Mouse (Mus musculus): ENCODE data around the gene Scrt2. TPM values are rescaled to one million over a fixed set of nuclear protein-coding genes. Genes with fewer than 3 reads are reported as not detected.

The Scrt2 gene
- polyA plus RNA-seq (2014; fragmentation: Nextera tagmentation; extraction: Ambion mirVana) = not detected in 2 replicates

DNA sequence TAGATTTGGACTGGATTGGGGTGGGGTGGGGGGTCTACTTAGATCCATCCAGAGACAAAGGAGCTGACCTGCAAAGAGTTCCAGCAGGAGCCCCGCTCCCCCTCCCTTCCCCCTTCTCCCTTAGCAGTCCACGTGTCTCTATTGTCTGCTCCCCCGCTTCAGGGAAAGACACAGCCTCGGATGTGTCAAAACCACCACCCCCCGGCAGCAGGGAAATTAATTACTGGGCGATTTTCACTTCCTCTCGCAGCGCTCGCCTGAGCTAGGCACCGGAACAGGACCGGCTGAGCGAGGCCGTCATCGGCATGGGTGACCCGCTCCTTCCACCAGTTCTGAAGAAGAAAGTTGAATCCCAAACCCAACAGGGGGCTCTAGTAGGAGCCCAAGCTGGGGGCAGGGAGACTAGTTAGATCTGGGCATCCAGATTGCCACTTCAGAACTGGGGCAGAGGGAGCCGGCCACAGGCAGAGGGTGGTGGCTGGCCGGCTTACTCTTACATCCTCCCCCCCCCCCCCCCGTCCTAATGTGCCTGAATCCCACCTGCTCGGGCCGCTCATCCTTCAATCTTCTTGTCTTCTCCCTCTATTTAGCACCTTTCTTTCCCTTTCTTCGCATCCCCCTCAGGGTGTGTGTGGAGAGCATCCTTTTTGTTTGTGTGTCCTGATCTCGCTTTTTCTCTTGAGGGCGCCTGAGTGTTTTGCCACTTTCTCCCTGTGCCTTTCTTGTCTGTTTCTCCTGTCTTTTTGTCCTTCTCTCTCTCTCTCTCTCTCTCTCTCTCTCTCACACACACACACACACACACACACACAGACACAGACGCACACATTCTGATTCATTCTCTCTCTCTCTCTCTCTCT, at the start of gene Scrt2:
Gene Scrt2 (plus strand): TSS at position 845 of the 857 bp plus-strand sequence.
- Histone ChIP-seq H3K9me3 (ENCODE audit: control insufficient read depth, low read length) (no peaks in the 10 kb centered on the region), H3K27ac (ENCODE audit: low read depth, low read length) (no peak within 1 kb of the TSS), H3K36me3 (ENCODE audit: control insufficient read depth, insufficient read depth, low read length) (no peaks in the 10 kb centered on the region), H3K4me3 (ENCODE audit: low read depth, low read length) (peak within 1 kb of the TSS; percentile 33), H3K4me1 (replicated peaks; ENCODE audit: control insufficient read depth, insufficient read depth, low read length) (peaks cover 7% of the 10 kb centered on the region; the same call in 1 of the 2 replicates), H3K27me3 (replicated peaks; ENCODE audit: control insufficient read depth, insufficient read depth, low read length) (peaks cover 87% of the 10 kb centered on the region), H3K9ac (ENCODE audit: low read depth, low read length) (no peak within 1 kb of the TSS), H3K4me2 (peak within 1 kb of the TSS; percentile 61)
- DNase-seq (ENCODE audit: low spot score) = no peak
- WGBS = 4% methylated on average over 23 of the region's 24 CpGs
- no peak for ATAC-seq (replicated peaks; ENCODE audit: low FRiP score)

DNA sequence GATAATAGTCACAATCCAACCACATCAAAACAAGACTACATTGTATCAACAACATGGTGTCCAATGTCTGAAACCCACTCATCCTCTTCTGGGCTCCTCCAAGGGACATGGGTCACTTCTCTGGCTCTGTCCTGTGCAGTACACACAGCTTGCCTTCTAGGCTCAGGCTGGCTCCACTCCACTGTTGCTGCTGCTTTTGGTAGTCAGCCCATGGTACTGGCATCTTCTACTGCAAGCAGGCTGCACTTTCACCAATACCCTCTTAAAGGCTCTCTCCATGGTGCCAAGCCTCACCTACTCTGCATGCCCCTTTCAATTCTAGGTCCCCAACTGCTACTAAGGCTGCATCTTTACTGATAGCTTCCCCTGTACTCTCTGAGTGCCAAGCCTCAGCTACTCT, 41.2 kb upstream of the Scrt2 start:
- Histone ChIP-seq H3K27ac (ENCODE audit: low read depth, low read length) (no peak overlapping the region), H3K9me3 (ENCODE audit: control insufficient read depth, low read length) (peaks cover 2% of the 10 kb centered on the region; the same call in 1 of the 2 replicates), H3K9ac (ENCODE audit: low read depth, low read length) (no peak overlapping the region), H3K4me2 (no peak overlapping the region), H3K36me3 (ENCODE audit: control insufficient read depth, insufficient read depth, low read length) (no peaks in the 10 kb centered on the region), H3K4me3 (ENCODE audit: low read depth, low read length) (no peak overlapping the region), H3K4me1 (replicated peaks; ENCODE audit: control insufficient read depth, insufficient read depth, low read length) (no peaks in the 10 kb centered on the region), H3K27me3 (replicated peaks; ENCODE audit: control insufficient read depth, insufficient read depth, low read length) (peaks cover 15% of the 10 kb centered on the region)
- ATAC-seq (replicated peaks; ENCODE audit: low FRiP score) = no peak
- no peak for DNase-seq (ENCODE audit: low spot score)

DNA sequence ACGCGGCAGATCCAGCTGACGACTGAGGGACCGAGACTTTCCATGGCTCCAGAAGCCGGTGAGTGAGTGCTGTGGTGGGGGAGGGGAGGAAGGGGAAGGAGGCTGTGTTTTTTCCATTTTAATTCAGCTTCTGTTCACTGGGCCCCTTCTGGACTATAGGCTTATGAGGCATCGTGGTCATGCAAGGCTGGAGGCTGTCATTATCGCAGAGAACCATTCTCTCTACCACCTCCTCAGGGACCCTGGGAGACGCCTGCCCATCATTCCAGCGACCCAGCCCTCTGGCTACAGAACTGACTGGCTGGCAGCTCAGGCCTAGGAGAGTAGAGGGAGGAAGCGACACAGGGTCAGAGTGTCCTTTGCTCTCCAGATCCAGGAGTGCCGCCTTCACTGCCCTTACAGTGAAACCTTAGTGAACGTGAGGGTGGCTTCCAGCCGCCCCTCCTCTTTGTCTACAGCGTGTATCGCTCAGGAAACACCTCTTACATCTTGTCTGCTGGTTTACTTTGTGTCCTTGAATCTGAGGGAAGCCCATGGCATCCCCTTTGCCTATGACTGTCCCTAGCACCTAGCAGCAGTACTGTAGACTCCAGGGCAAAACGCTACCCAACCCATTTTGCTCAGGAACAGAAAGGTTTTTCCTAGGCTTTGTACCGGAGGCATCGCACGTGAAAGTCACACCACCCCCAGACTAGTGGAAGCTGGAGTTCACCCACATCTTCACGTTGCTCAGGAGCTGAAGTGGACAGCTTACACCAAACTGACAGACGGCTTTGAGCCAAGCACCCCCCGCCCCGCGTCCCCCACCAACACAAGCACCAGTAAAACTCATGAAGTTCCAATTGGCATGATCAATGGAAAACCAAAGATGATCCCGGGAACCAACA, 34.0 kb upstream of the Scrt2 start:
- H3K4me3 ChIP-seq (ENCODE audit: low read depth, low read length) = no peak overlapping the region
- 5% methylated on average over 25 of the region's 25 CpGs for WGBS
- DNase-seq (ENCODE audit: low spot score) (no peak), ATAC-seq (replicated peaks; ENCODE audit: low FRiP score) (no peak)
- peaks cover 17% of the 10 kb centered on the region for H3K4me1 ChIP-seq (replicated peaks; ENCODE audit: control insufficient read depth, insufficient read depth, low read length)
- no peak overlapping the region for H3K27ac ChIP-seq (ENCODE audit: low read depth, low read length)
- H3K27me3 ChIP-seq (replicated peaks; ENCODE audit: control insufficient read depth, insufficient read depth, low read length) = peaks cover 58% of the 10 kb centered on the region
- H3K9ac ChIP-seq (ENCODE audit: low read depth, low read length) = no peak overlapping the region
- H3K36me3 ChIP-seq (ENCODE audit: control insufficient read depth, insufficient read depth, low read length) = no peaks in the 10 kb centered on the region
- no peak overlapping the region for H3K4me2 ChIP-seq
- no peaks in the 10 kb centered on the region for H3K9me3 ChIP-seq (ENCODE audit: control insufficient read depth, low read length)

DNA sequence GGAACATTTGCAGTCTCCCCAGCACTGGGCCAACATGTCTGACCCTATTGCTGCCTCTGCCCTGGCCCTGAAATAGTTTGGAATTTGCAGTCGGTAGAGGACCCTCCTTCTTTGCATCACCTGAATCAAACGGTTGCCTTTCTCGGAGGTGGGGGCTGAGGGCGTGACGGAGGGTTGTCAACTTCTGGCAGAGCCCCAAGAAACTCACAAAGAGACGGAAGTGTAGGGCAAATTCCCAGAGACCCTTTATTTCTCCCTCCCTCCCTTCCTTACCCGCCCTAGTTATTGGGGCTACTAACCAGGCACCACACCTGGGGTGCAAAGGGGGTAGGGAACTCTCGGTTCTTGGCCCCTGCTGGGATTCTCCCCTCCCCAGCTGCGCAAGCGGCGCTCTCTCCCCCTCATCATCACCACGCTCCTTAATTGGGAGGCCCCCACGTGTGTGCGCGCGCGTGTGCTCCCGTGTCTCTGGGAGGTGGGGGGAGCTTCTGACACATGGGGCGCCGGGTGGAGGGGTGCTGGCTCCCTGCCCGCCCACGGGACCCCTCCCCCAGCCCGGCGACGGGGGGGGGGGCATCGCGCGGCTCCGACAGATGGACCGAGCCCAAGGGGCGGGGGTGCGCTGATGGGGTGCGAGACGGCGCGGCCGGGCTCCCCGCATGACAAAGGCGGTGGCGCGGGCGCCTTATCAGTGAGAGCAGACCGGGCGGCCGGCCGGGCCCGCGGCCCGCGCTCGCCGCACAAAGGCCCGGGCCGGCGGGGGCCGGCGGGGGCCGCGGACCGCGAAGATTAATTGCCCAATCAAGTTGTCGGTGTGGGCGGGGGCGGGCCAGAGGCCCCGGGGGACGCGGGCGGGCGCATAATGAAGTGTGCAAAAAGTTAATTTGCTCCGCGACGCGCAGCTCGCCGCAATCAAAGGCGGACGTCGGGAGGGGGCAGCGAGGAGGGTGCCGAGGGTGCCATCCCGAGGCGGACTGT, 33.0 kb upstream of the Scrt2 start:
- Histone ChIP-seq H3K36me3 (ENCODE audit: control insufficient read depth, insufficient read depth, low read length) (no peaks in the 10 kb centered on the region), H3K4me1 (replicated peaks; ENCODE audit: control insufficient read depth, insufficient read depth, low read length) (peaks cover 17% of the 10 kb centered on the region), H3K9ac (ENCODE audit: low read depth, low read length) (peak overlapping the region; percentile 32; the same call in 1 of the 2 replicates), H3K27me3 (replicated peaks; ENCODE audit: control insufficient read depth, insufficient read depth, low read length) (peaks cover 67% of the 10 kb centered on the region), H3K9me3 (ENCODE audit: control insufficient read depth, low read length) (no peaks in the 10 kb centered on the region), H3K4me3 (ENCODE audit: low read depth, low read length) (peak overlapping the region; percentile 48), H3K4me2 (peak overlapping the region; percentile 76), H3K27ac (ENCODE audit: low read depth, low read length) (no peak overlapping the region)
- DNase-seq (ENCODE audit: low spot score) (peak; percentile 44), ATAC-seq (replicated peaks; ENCODE audit: low FRiP score) (peak; percentile 49)
- WGBS = 1% methylated on average over 76 of the region's 82 CpGs

DNA sequence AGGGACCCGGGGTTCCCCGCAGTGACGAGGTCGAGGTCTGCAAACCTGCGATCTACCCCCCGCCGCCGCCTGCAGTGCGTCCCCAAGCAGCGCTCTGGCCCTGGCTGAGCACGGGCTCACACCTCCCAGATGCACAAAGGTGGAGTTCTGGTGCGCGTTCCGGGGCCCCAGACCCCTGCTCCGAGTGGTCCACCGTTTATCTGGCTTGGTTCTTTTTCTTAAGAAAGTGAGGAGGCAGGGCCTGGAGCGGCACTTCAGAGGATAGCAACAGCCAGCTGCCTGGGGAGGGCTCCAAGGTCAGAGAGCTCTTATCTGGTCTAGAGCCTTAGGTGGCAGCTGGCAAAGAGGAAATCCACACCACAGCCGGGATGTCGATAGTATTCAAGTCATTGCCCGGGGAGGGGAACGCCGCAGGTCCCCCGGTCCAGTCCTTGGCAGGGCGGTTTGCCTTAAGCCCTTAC, 32.3 kb upstream of the Scrt2 start:
- Histone ChIP-seq H3K27ac (ENCODE audit: low read depth, low read length) (no peak overlapping the region), H3K9me3 (ENCODE audit: control insufficient read depth, low read length) (no peaks in the 10 kb centered on the region), H3K9ac (ENCODE audit: low read depth, low read length) (no peak overlapping the region), H3K4me3 (ENCODE audit: low read depth, low read length) (peak overlapping the region; percentile 48), H3K36me3 (ENCODE audit: control insufficient read depth, insufficient read depth, low read length) (no peaks in the 10 kb centered on the region), H3K27me3 (replicated peaks; ENCODE audit: control insufficient read depth, insufficient read depth, low read length) (peaks cover 68% of the 10 kb centered on the region), H3K4me2 (peak overlapping the region; percentile 76), H3K4me1 (replicated peaks; ENCODE audit: control insufficient read depth, insufficient read depth, low read length) (peaks cover 17% of the 10 kb centered on the region)
- under 1% methylated on average over 24 of the region's 24 CpGs for WGBS
- peak; percentile 61 for DNase-seq (ENCODE audit: low spot score)
- ATAC-seq (replicated peaks; ENCODE audit: low FRiP score) = peak; percentile 40; the same call in 1 of the 2 replicates

DNA sequence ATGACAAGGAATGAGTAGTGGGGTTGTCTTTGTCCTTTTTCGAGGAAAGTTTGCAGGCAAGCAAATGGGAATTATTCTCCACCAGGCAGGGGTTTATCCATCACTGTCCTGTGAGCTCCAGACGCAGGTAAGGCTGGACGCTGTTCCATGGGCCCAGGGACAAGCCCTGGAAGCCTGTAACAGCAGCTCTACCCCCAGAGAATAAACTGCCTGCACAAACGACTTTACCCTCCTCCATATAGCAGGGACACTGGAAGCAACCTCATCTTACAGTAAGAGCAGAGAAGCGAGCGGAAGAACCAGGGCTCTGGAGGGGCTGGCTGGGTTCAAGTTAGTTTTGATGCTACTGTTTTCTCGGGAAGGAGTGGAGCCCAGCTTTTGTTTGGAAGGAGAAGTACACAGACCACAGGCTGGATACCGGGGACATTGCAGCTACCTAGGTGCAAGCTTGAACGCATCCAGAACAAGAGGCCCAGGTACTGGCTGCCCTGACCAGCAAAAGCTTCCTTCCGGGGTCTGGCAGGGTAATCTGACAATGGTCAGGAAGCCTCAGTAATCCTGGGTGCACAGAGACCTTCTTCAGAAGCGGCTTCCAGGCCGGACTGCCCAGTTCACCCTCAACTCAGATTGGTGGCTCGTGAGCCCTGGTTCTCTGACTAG, 31.6 kb upstream of the Scrt2 start:
- Histone ChIP-seq H3K4me3 (ENCODE audit: low read depth, low read length) (no peak overlapping the region), H3K9ac (ENCODE audit: low read depth, low read length) (no peak overlapping the region), H3K4me1 (replicated peaks; ENCODE audit: control insufficient read depth, insufficient read depth, low read length) (peaks cover 17% of the 10 kb centered on the region), H3K36me3 (ENCODE audit: control insufficient read depth, insufficient read depth, low read length) (no peaks in the 10 kb centered on the region), H3K27me3 (replicated peaks; ENCODE audit: control insufficient read depth, insufficient read depth, low read length) (peaks cover 65% of the 10 kb centered on the region), H3K4me2 (peak overlapping the region; percentile 76), H3K27ac (ENCODE audit: low read depth, low read length) (no peak overlapping the region), H3K9me3 (ENCODE audit: control insufficient read depth, low read length) (no peaks in the 10 kb centered on the region)
- DNase-seq (ENCODE audit: low spot score) (no peak), ATAC-seq (replicated peaks; ENCODE audit: low FRiP score) (no peak)
- WGBS = 4% methylated on average over 13 of the region's 13 CpGs

DNA sequence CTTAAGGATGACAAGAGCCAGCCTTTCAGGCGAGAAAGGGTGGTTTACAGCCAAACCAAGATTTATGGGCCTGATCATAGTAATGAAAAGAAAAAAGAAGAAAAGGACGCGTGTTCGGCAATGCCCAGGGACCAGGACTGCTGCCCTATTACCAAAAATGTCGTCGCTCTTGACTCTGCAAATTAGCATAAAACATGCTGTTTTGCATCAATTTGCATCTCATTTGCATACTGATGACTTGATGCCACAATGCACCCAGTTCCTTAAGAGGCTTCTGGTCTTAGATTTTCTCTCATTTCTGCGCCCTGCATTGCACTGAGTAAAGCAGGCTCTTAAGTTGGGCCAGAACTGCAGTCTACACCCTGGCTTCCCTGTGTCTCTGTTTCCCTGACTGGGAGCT, 31.0 kb upstream of the Scrt2 start:
- 16% methylated on average over 7 of the region's 7 CpGs for WGBS
- DNase-seq (ENCODE audit: low spot score) (no peak), ATAC-seq (replicated peaks; ENCODE audit: low FRiP score) (no peak)
- Histone ChIP-seq H3K4me3 (ENCODE audit: low read depth, low read length) (no peak overlapping the region), H3K9me3 (ENCODE audit: control insufficient read depth, low read length) (no peaks in the 10 kb centered on the region), H3K27ac (ENCODE audit: low read depth, low read length) (no peak overlapping the region), H3K4me2 (peak overlapping the region; percentile 76), H3K9ac (ENCODE audit: low read depth, low read length) (no peak overlapping the region), H3K36me3 (ENCODE audit: control insufficient read depth, insufficient read depth, low read length) (no peaks in the 10 kb centered on the region), H3K4me1 (replicated peaks; ENCODE audit: control insufficient read depth, insufficient read depth, low read length) (peaks cover 17% of the 10 kb centered on the region), H3K27me3 (replicated peaks; ENCODE audit: control insufficient read depth, insufficient read depth, low read length) (peaks cover 66% of the 10 kb centered on the region)
